Mouse (Mus musculus) ovary, postnatal 14 days (tissue): ENCODE data around the gene Tcerg1l.
A peak's percentile ranks its signal among the peaks of the same experiment; 100 is the strongest.

ENCODE experiments used
- DNase-seq: peaks from one replicate; pipeline ENCODE4 v3.0.0; 2022; ENCODE audit warnings: low spot score

The Tcerg1l gene

GRCm38 (mm10) chr7:138217556-138218098 lies 179.9 kb downstream of the Tcerg1l start:
- no peak for DNase-seq

- DNase-seq, result no peak
Measured at GRCm38 (mm10) chr7:138215177-138215830, 182.2 kb downstream of the Tcerg1l start.

GRCm38 (mm10) chr7:138214710-138215109 lies 182.8 kb downstream of the Tcerg1l start:
- no peak for DNase-seq

- DNase-seq, result no peak
Measured at GRCm38 (mm10) chr7:138209769-138210168, 187.8 kb downstream of the Tcerg1l start.

GRCm38 (mm10) chr7:138205124-138205523 lies 192.4 kb downstream of the Tcerg1l start:
- no peak for DNase-seq

GRCm38 (mm10) chr7:138202162-138202832 lies 195.2 kb downstream of the Tcerg1l start:
- no peak for DNase-seq

GRCm38 (mm10) chr7:138199333-138200058 lies 198.0 kb downstream of the Tcerg1l start:
- no peak for DNase-seq

GRCm38 (mm10) chr7:138196139-138196538 lies 201.4 kb downstream of the Tcerg1l start:
- DNase-seq, result no peak

- no peak for DNase-seq
Measured at GRCm38 (mm10) chr7:138184197-138184596, 213.3 kb downstream of the Tcerg1l start.

GRCm38 (mm10) chr7:138182216-138182615 lies 215.3 kb downstream of the Tcerg1l start:
- no peak for DNase-seq

- DNase-seq, result no peak
Measured at GRCm38 (mm10) chr7:138178617-138179016, 218.9 kb downstream of the Tcerg1l start.

GRCm38 (mm10) chr7:138176026-138176425 lies 221.5 kb downstream of the Tcerg1l start:
- peak; percentile 9 for DNase-seq

GRCm38 (mm10) chr7:138170389-138170788 lies 227.1 kb downstream of the Tcerg1l start:
- DNase-seq, result no peak
